Mouse (Mus musculus) T-cell, adult 2 months (primary cell): ENCODE measurements around the gene Fam168a.
A peak's percentile ranks its signal among the peaks of the same experiment; 100 is the strongest.
"Not testable (repeated sequence)": the region's sequence is repeated elsewhere in the genome, so short reads cannot be mapped to it uniquely, and the experiment has no call there.

Experiments used
- DNase-seq: peaks from one replicate; pipeline ENCODE4 v3.0.0; 2022; ENCODE audit warnings: low spot score

Gene Fam168a

GRCm38 (mm10) chr7:100842175-100842574, 135.7 kb downstream of the Fam168a start:
- DNase-seq, result no peak

- no peak for DNase-seq
Observed at GRCm38 (mm10) chr7:100843866-100844265, 137.4 kb downstream of the Fam168a start.

GRCm38 (mm10) chr7:100844385-100845025, 138.1 kb downstream of the Fam168a start:
- no peak for DNase-seq

- DNase-seq, result no peak
Observed at GRCm38 (mm10) chr7:100845026-100845400, 138.6 kb downstream of the Fam168a start.

GRCm38 (mm10) chr7:100845412-100845811, 139.0 kb downstream of the Fam168a start:
- peak; percentile 46 for DNase-seq

- DNase-seq, result not testable (repeated sequence)
Observed at GRCm38 (mm10) chr7:100846033-100846432, 139.6 kb downstream of the Fam168a start.

- DNase-seq, result no peak
Observed at GRCm38 (mm10) chr7:100847131-100847530, 140.7 kb downstream of the Fam168a start.

- DNase-seq, result peak; percentile 61
Observed at GRCm38 (mm10) chr7:100848744-100849143, 142.3 kb downstream of the Fam168a start.

- no peak for DNase-seq
Observed at GRCm38 (mm10) chr7:100849508-100849907, 143.1 kb downstream of the Fam168a start.

GRCm38 (mm10) chr7:100851481-100852356, 145.3 kb downstream of the Fam168a start:
- no peak for DNase-seq

GRCm38 (mm10) chr7:100853396-100853795, 147.0 kb downstream of the Fam168a start:
- DNase-seq, result no peak

GRCm38 (mm10) chr7:100854137-100854814, 147.8 kb downstream of the Fam168a start:
- no peak for DNase-seq

- DNase-seq, result no peak
Observed at GRCm38 (mm10) chr7:100854861-100855260, 148.4 kb downstream of the Fam168a start.

GRCm38 (mm10) chr7:100855300-100855699, 148.9 kb downstream of the Fam168a start:
- no peak for DNase-seq

- DNase-seq, result peak; percentile 77
Observed at GRCm38 (mm10) chr7:100855795-100856573, 149.5 kb downstream of the Fam168a start.

GRCm38 (mm10) chr7:100860450-100860849, 154.0 kb downstream of the Fam168a start:
- DNase-seq, result no peak

GRCm38 (mm10) chr7:100861209-100861608, 154.8 kb downstream of the Fam168a start:
- DNase-seq, result no peak

GRCm38 (mm10) chr7:100862353-100862752, 155.9 kb downstream of the Fam168a start:
- no peak for DNase-seq

- peak; percentile 96 for DNase-seq
Observed at GRCm38 (mm10) chr7:100862828-100863638, 156.6 kb downstream of the Fam168a start, which contains the start of gene Relt. TSS of gene Relt (minus strand) at chr7:100863446.

- peak; percentile 72 for DNase-seq
Observed at GRCm38 (mm10) chr7:100866675-100867074, 160.2 kb downstream of the Fam168a start.

- DNase-seq, result no peak
Observed at GRCm38 (mm10) chr7:100867561-100867960, 161.1 kb downstream of the Fam168a start.
